Mouse (Mus musculus) neural tube, embryonic 14.5 days (tissue): ENCODE measurements around the gene Nol9. TPM values are rescaled to one million over a fixed set of nuclear protein-coding genes. Genes with fewer than 3 reads are reported as not detected.
A peak's percentile ranks its signal among the peaks of the same experiment; 100 is the strongest.

Experiments
- ATAC-seq: fragments of 200-750 bp; cut with Nextera tagmentation; 2 replicates; pipeline ENCODE4 v1.8.0; 2017; ENCODE audit warnings: low read depth, mild to moderate bottlenecking, moderate TSS enrichment, moderate library complexity
- H3K27ac ChIP-seq: fragments of 300-500 bp; sonication (generic); 2 replicates; pipeline ENCODE4 v1.5.1; 2014; ENCODE audit warnings: low read depth, mild to moderate bottlenecking, control low read depth, low read length, moderate library complexity, mixed read lengths
- H3K27me3 ChIP-seq: fragments of 300-500 bp; sonication (generic); 2 replicates; pipeline ENCODE4 v1.6.1; 2014; ENCODE audit warnings: low read length; ENCODE audit not compliant: control insufficient read depth, insufficient read depth
- H3K36me3 ChIP-seq: fragments of 300-500 bp; sonication (generic); 2 replicates; pipeline ENCODE4 v1.6.1; 2014; ENCODE audit warnings: low read length, mixed read lengths; ENCODE audit not compliant: control insufficient read depth, insufficient read depth
- H3K4me1 ChIP-seq: fragments of 300-500 bp; sonication (generic); 2 replicates; pipeline ENCODE4 v1.6.1; 2014; ENCODE audit warnings: low read length; ENCODE audit not compliant: control insufficient read depth, insufficient read depth
- H3K4me2 ChIP-seq: fragments of 300-500 bp; sonication (generic); 2 replicates; pipeline ENCODE4 v1.6.1; 2014; ENCODE audit warnings: mild to moderate bottlenecking, low read depth, low read length, control low read depth
- H3K4me3 ChIP-seq: fragments of 300-500 bp; sonication (generic); 2 replicates; pipeline ENCODE4 v1.5.1; 2014; ENCODE audit warnings: low read depth, low read length, control low read depth, mixed read lengths
- H3K9ac ChIP-seq: fragments of 300-500 bp; sonication (generic); replicated peaks from 2 replicates; pipeline ENCODE4 v1.6.1; 2014; ENCODE audit warnings: low read depth, mild to moderate bottlenecking, control low read depth, low read length, mixed read lengths
- H3K9me3 ChIP-seq: fragments of 300-500 bp; sonication (generic); 2 replicates; pipeline ENCODE4 v1.6.1; 2016; ENCODE audit warnings: low read length; ENCODE audit not compliant: control insufficient read depth
- WGBS: fragments of 180-500 bp; shearing (Covaris S2); extraction: QIAGEN DNeasy Blood & Tissue Kit; methylation state at CpG from one replicate; pipeline ENCODE4 v1.1.7; 2014; 5-methylcytosine and 5-hydroxymethylcytosine counted together
- polyA plus RNA-seq: library from polyadenylated mRNA; unstranded; fragments of >200 nt; fragmentation: Nextera tagmentation; extraction: Ambion mirVana; gene quantifications from 2 replicates; pipeline ENCODE4 v1.2.1, GENCODE M21; 2014

The Nol9 gene
- polyA plus RNA-seq, 1 experiment from 2014 or later = 26.1 TPM

DNA sequence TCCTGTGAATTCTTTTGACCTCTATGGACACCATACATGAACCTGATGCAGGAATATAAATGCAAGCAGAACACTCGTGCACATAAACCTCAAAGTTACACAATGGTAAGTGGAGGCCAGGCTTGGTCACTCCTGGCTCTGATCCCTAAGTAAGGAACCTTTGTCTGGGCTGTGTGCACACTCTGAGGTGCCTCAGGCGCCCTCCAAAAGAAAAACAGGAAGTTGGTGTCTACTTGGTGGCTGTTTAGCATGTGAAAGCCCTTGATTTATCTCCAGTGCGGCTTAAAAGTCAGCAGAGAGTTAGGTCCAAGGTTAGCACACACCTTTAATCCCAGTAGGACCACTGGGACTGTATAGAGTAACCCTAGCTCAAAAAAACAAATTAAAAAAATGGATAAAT is 39.6 kb upstream of the Nol9 start:
- no peak overlapping the region for H3K27ac ChIP-seq
- 71% methylated on average over 3 of the region's 3 CpGs for WGBS
- no peaks in the 10 kb centered on the region for H3K9me3 ChIP-seq
- peaks cover 1% of the 10 kb centered on the region for H3K4me1 ChIP-seq
- H3K27me3 ChIP-seq = no peaks in the 10 kb centered on the region
- ATAC-seq = no peak
- H3K9ac ChIP-seq = no peak overlapping the region
- H3K36me3 ChIP-seq = no peaks in the 10 kb centered on the region
- no peak overlapping the region for H3K4me2 ChIP-seq
- no peak overlapping the region for H3K4me3 ChIP-seq

DNA sequence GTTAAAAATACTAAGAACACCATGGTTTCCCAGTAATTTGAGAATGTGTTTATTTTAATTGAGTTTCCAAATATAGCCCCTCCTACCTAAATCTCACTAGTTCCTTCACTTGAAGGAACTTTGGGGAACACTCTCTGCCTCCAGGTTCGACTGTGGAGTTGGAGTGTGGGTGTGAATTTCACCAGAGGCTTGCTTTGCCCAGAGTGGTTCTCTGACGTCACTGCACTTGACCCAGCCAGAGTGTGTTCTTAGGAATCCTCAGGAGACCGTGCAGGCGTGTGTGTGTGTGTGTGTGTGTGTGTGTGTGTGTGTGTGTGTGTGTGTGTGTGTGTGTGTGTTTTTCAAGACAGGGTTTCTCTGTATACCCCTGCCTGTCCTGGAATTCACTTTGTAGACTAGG is 38.2 kb upstream of the Nol9 start:
- no peaks in the 10 kb centered on the region for H3K27me3 ChIP-seq
- no peak overlapping the region for H3K4me3 ChIP-seq
- 42% methylated on average over 4 of the region's 4 CpGs for WGBS
- H3K9me3 ChIP-seq = no peaks in the 10 kb centered on the region
- H3K9ac ChIP-seq = no peak overlapping the region
- no peak for ATAC-seq
- H3K27ac ChIP-seq = no peak overlapping the region
- no peak overlapping the region for H3K4me2 ChIP-seq
- H3K4me1 ChIP-seq = no peaks in the 10 kb centered on the region
- H3K36me3 ChIP-seq = no peaks in the 10 kb centered on the region

DNA sequence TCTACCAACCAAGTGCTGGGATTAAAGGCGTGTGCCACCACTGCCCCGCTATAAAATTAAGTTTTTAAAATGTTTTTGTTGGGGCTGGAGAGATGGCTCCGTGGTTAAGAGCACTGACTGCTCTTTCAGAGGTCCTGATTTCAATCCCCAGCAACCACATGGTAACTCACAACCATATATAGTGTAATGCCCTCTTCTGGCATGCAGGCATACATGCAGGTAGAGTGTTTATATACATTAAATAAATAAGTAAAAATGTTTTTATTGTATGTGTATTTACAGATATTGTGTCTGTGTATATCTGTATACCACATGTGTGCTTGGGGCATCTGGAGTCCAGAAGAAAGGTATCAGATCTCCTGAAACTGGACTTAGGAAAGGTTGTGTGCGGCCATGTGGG is 37.8 kb upstream of the Nol9 start:
- Histone ChIP-seq H3K27me3 (no peaks in the 10 kb centered on the region), H3K4me1 (no peaks in the 10 kb centered on the region), H3K4me2 (no peak overlapping the region), H3K27ac (no peak overlapping the region), H3K9ac (no peak overlapping the region), H3K9me3 (no peaks in the 10 kb centered on the region), H3K4me3 (no peak overlapping the region), H3K36me3 (no peaks in the 10 kb centered on the region)
- WGBS = 68% methylated on average over 4 of the region's 4 CpGs
- ATAC-seq = no peak

DNA sequence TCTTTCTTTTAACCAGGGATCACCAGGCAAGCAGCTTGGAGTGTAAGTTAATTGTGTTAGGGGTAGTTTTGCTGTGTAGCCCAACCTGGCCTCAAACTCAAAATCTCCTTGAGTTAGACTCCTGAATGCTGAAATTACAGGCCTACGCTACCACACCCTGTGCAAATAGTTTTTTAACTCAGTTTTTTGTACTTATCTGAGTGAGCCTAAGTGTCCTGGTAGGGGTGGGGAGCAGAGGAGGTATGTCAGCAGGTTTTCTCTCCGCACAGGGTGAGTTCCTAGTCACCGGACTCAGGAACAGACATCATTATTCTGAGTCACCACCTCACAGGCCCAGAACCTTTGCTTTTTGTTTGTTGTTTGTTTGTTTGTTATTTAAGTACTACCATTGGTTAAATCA is 37.1 kb upstream of the Nol9 start:
- ATAC-seq = no peak
- Histone ChIP-seq H3K4me1 (no peaks in the 10 kb centered on the region), H3K9ac (no peak overlapping the region), H3K27me3 (peaks cover 7% of the 10 kb centered on the region; the same call in 1 of the 2 replicates), H3K36me3 (no peaks in the 10 kb centered on the region), H3K4me2 (no peak overlapping the region), H3K27ac (no peak overlapping the region), H3K4me3 (no peak overlapping the region), H3K9me3 (no peaks in the 10 kb centered on the region)
- 90% methylated on average over 3 of the region's 3 CpGs for WGBS

DNA sequence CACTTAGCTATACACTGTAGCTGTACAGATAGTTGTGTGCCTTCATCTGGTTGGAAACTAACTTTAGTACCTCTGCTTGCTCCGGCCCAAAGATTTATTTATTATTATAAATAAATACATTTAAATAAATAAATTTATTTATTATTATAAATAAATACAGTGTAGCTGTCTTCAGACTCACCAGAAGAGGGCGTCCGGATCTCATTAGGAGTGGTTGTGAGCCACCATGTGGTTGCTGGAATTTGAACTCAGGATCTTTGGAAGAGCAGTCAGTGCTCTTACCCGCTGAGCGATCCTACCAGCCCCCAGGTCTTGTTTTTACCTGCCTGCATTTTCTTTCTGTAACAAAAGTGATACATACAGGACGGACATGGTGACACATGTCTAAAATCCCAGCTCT is 33.0 kb upstream of the Nol9 start:
- Histone ChIP-seq H3K4me1 (peaks cover 16% of the 10 kb centered on the region), H3K27me3 (peaks cover 20% of the 10 kb centered on the region), H3K9me3 (no peaks in the 10 kb centered on the region), H3K36me3 (no peaks in the 10 kb centered on the region), H3K9ac (no peak overlapping the region), H3K27ac (no peak overlapping the region), H3K4me2 (no peak overlapping the region), H3K4me3 (no peak overlapping the region)
- WGBS = 87% methylated on average over 6 of the region's 6 CpGs
- no peak for ATAC-seq

DNA sequence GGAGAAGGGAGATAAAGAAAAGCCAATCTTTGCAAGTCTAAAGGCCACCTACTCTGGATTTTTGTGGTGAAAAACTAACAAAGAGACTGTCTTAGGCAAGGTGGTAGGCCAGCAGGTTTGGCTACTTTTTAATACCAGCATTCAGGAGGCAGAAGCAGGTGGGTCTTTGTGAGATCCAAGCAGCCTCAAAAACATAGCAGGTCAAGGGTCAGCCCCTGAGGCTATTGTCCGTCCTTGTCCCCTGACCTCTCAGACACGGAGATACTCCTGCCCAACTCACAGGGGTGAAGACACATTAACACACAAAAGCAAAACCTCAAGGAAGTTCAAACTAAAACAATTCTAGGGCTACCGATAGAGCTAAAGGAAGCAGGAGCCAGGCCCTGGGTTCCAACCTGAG is 32.3 kb upstream of the Nol9 start:
- Histone ChIP-seq H3K9me3 (no peaks in the 10 kb centered on the region), H3K4me2 (no peak overlapping the region), H3K36me3 (no peaks in the 10 kb centered on the region), H3K9ac (no peak overlapping the region), H3K4me3 (no peak overlapping the region), H3K27me3 (peaks cover 20% of the 10 kb centered on the region), H3K4me1 (peaks cover 17% of the 10 kb centered on the region), H3K27ac (no peak overlapping the region)
- no peak for ATAC-seq
- 28% methylated on average over 3 of the region's 3 CpGs for WGBS

DNA sequence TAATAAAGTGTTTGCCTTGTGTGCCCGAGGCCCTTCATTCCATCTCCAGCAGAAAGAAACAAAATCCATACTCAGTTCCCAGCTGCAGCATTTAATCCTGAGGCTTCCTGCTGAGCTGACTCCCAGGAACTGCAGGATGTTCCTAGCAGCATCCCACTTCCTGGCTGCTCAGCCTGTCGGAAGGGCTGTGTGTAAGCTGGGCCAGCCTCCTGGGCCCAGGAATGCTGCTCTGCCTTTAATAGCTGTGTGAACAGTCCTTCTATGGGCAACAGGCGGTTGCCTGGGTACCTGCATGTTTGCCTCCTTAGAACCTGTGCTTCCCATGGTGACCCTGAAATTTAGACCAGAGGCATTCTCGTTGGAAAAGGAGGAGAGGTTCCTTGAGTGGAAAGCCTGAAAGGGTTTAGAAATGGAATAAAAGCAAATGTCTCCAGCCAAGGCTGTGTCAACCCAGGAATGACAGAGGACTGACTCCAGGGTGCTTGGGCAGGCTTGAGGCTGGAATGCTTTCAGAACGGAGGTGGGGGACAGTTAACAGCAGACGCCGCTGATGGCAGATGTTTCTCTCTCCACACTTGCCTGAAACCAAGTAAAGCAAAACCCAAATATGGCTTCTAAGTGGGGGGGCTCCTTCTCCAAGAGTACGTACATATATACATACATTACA is 31.5 kb upstream of the Nol9 start:
- H3K9me3 ChIP-seq = no peaks in the 10 kb centered on the region
- WGBS = 3% methylated on average over 8 of the region's 8 CpGs
- H3K27me3 ChIP-seq = peaks cover 20% of the 10 kb centered on the region
- H3K36me3 ChIP-seq = no peaks in the 10 kb centered on the region
- 0 out of 2 replicates have a peak overlapping the region, but pooled peaks have one; percentile 67 for H3K9ac ChIP-seq
- H3K4me1 ChIP-seq = peaks cover 17% of the 10 kb centered on the region
- no peak overlapping the region for H3K27ac ChIP-seq
- H3K4me3 ChIP-seq = peak overlapping the region; percentile 71; the same call in 1 of the 2 replicates
- peak overlapping the region; percentile 100 for H3K4me2 ChIP-seq
- no peak for ATAC-seq

DNA sequence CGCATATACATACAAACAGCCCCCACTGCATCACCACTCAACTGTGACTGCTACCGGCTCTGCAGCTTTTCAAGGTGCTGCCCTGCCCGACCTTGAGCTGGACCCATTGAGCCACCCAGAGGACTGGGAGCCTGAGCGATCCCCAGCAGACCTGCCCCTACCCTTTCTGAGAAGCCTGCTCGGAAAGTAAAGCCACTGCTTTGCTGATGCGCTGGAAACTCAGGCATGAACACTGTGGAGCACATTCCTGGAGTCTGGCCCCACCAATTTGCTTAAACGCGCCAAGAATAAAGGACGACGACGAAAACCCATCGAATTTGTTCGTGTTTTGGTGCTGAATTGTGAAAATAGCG is 31.0 kb upstream of the Nol9 start:
- Histone ChIP-seq H3K9me3 (no peaks in the 10 kb centered on the region), H3K4me1 (peaks cover 17% of the 10 kb centered on the region), H3K27ac (peak overlapping the region; percentile 39; the same call in 1 of the 2 replicates), H3K9ac (peak overlapping the region; percentile 67; the same call in 1 of the 2 replicates), H3K4me3 (peak overlapping the region; percentile 71), H3K27me3 (peaks cover 20% of the 10 kb centered on the region), H3K4me2 (peak overlapping the region; percentile 100), H3K36me3 (no peaks in the 10 kb centered on the region)
- under 1% methylated on average over 14 of the region's 14 CpGs for WGBS
- no peak for ATAC-seq

DNA sequence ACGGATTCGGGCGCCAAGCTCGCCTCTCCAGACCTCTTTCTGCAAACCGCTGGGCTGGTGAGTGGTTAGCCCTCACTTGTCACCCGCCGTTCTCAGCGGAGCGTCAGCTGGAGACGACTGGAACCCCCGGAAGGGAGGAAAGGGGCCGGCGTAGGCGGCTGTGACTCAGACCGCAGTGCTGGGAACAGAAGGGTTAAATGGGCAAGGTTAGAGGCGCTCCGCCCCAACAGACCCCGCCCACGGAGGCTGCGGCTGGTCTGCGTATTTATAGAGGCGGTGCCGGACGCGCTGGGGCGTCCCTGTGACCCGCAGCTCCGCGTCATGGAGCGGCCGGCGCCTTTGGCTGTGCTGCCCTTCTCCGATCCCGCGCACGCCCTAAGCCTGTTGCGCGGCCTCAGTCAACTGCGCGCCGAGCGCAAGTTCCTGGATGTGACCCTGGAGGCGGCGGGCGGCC is 30.5 kb upstream of the Nol9 start, which contains the start of gene Klhl21:
TSS of gene Klhl21 (plus strand) at position 182 of the 454 bp plus-strand sequence.
- H3K36me3 ChIP-seq = no peaks in the 10 kb centered on the region
- peak within 1 kb of the TSS; percentile 71 for H3K27ac ChIP-seq
- H3K4me2 ChIP-seq = peak within 1 kb of the TSS; percentile 100
- under 1% methylated on average over 45 of the region's 45 CpGs for WGBS
- peaks cover 20% of the 10 kb centered on the region for H3K27me3 ChIP-seq
- H3K9me3 ChIP-seq = no peaks in the 10 kb centered on the region
- peak within 1 kb of the TSS; percentile 71 for H3K4me3 ChIP-seq
- ATAC-seq = peak; percentile 87
- H3K9ac ChIP-seq = peak within 1 kb of the TSS; percentile 67
- H3K4me1 ChIP-seq = peaks cover 17% of the 10 kb centered on the region
